Mouse (Mus musculus) olfactory bulb, adult 2 months (tissue): Measurements from ENCODE around the gene Kazn.

Experiments
- CTCF ChIP-seq: fragments of 200-500 bp; IDR thresholded peaks from 2 replicates; pipeline ENCODE4 v1.5.1; 2012; ENCODE audit warnings: low read depth, mild to moderate bottlenecking, low read length, moderate library complexity; ENCODE audit not compliant: insufficient read depth
- POLR2A ChIP-seq: fragments of 200-500 bp; IDR thresholded peaks from 2 replicates; pipeline ENCODE4 v1.6.1; 2012; ENCODE audit warnings: mild to moderate bottlenecking, low read depth, low read length, moderate library complexity; ENCODE audit not compliant: insufficient read depth

DNA sequence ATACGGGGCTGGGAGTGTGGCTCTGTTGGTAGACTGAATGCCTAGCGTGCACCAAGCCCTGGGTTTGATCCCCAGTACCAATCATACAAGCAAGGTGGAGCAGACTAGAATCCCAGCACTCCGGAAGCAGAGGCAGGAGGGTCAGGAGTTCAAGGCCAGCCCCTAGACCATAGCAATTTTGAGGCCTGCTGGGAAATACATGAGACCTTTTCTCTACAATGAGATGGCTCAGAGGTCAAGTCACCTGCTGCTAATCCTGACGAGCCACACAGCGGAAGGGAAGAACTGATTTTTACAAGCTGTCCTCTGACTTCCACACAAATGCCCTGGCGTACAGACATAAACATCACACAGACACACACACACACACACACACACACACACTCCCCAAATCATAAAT, 33.5 kb downstream of the Kazn start:
- no peak for TF ChIP-seq CTCF
- no peak for TF ChIP-seq POLR2A
